Mouse (Mus musculus): Measurements from ENCODE around the gene Tti1.

GRCm38 (mm10) chr2:157982727-157983126 lies 45.5 kb downstream of the Tti1 start:
- TF ChIP-seq CTCF (IDR thresholded peaks at IDR 0.05; ENCODE audit: low read depth) (no peak), EP300 (IDR thresholded peaks at IDR 0.05; ENCODE audit: low read depth) (no peak)
